In the genomic region with DNA sequence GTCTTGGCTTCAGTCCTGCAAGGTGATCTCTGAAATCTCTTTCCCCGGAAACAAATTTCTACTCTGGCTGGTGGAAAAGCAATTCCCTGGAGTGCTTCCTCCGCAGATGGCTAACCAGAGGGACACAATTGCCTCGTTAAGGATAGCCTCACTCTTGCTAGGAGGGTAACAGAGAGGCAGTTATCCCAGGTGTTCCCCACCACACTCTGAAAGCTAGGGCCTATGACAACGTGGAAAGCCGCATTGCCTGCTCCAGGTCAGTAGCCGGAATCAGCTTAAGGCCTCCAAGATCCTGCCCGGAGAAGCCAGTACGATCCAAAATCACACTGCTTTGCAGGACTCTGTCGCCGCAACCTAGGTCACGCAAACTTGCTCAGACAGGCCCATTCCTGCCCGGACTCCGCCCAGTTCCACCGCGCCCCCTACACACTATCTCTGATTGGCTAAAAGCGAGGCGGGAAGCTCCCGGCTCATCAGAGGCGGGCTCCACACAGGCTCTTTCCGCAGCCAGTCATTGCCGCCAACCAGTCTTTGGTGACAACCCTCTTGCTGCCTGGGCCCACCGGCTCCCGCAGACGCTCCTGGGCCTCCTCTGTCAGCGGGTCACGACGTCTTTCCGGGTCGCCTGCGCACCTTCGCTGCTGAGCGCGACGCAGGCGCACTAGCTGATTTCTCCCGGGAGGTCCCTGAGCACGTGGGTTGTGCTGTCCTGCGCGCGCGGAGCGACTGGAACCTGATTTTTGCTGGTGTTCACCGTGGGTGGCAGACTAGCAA, we compare ENCODE assay signal across 8 mouse cellular contexts. TPM values are rescaled to one million over a fixed set of nuclear protein-coding genes. Genes with fewer than 3 reads are reported as not detected.
DNase-seq lines count a peak whose midpoint lies in the region; ATAC-seq and TF ChIP-seq lines count a peak whose summit lies in the region.

Gene Mthfd1, plus strand, starts transcription at position 574 of the 774 bp plus-strand sequence.

- no peaks in the 10 kb centered on the region for H3K36me3 ChIP-seq in kidney, embryonic 14.5 days (ENCODE audit: control insufficient read depth, insufficient read depth, low read length)
- H3K36me3 ChIP-seq in limb, embryonic 15.5 days: no peaks in the 10 kb centered on the region

- peak; percentile 97 for DNase-seq in A20 (ENCODE audit: low read depth, low spot score)
- peak; percentile 95 to 99 for DNase-seq in heart, adult 9 months (ENCODE audit: low spot score in 2 of 2)
- peak; percentile 73 to 79 for DNase-seq in monocyte, adult 2 months (ENCODE audit: low read depth in 1 of 2, low spot score in 2 of 2)
- DNase-seq in spleen, postnatal 36 days (ENCODE audit: low spot score in 2 of 2): peak; percentile 94 to 95

- H3K9ac ChIP-seq in kidney, embryonic 14.5 days (ENCODE audit: low read depth, low read length): peak within 1 kb of the TSS; percentile 63
- H3K9ac ChIP-seq in limb, embryonic 15.5 days: peak within 1 kb of the TSS; percentile 62

- no peaks in the 10 kb centered on the region for H3K9me3 ChIP-seq in kidney, embryonic 14.5 days (ENCODE audit: control insufficient read depth, low read length)
- no peaks in the 10 kb centered on the region for H3K9me3 ChIP-seq in limb, embryonic 15.5 days

- TF ChIP-seq POLR2A in bone marrow macrophage, adult 2 months (IDR thresholded peaks at IDR 0.05; ENCODE audit: borderline replicate concordance, low read depth, low read length): no peak
- peak; percentile 88 for TF ChIP-seq POLR2A in embryonic fibroblast, embryonic 13.5 days (IDR thresholded peaks at IDR 0.05; ENCODE audit: low read depth, low read length)

- H3K4me3 ChIP-seq in bone marrow macrophage, adult 2 months (ENCODE audit: insufficient read depth, low read length): peak within 1 kb of the TSS; percentile 85
- H3K4me3 ChIP-seq in embryonic fibroblast, embryonic 13.5 days (ENCODE audit: insufficient read depth, low read length): peak within 1 kb of the TSS; percentile 70
- H3K4me3 ChIP-seq in kidney, embryonic 14.5 days (ENCODE audit: low read length): peak within 1 kb of the TSS; percentile 67
- H3K4me3 ChIP-seq in limb, embryonic 15.5 days: peak within 1 kb of the TSS; percentile 68

- peak within 1 kb of the TSS; percentile 69 for H3K4me2 ChIP-seq in kidney, embryonic 14.5 days (replicated peaks; ENCODE audit: low read depth, low read length)
- peak within 1 kb of the TSS; percentile 92 for H3K4me2 ChIP-seq in limb, embryonic 15.5 days

- 0 out of 2 replicates have a peak within 1 kb of the TSS, but pooled peaks have one; percentile 22 for H3K27ac ChIP-seq in bone marrow macrophage, adult 2 months (ENCODE audit: insufficient read depth, low read depth, low read length)
- peak within 1 kb of the TSS; percentile 55 for H3K27ac ChIP-seq in embryonic fibroblast, embryonic 13.5 days (ENCODE audit: insufficient read depth, low read length)
- peak within 1 kb of the TSS; percentile 44; the same call in 1 of the 2 replicates for H3K27ac ChIP-seq in kidney, embryonic 14.5 days (ENCODE audit: low read depth, low read length)
- H3K27ac ChIP-seq in limb, embryonic 15.5 days: peak within 1 kb of the TSS; percentile 77

- WGBS in kidney, embryonic 14.5 days: 1% methylated on average over 43 of the region's 43 CpGs
- 1% methylated on average over 43 of the region's 43 CpGs for WGBS in limb, embryonic 15.5 days

- no peaks in the 10 kb centered on the region for H3K27me3 ChIP-seq in kidney, embryonic 14.5 days (ENCODE audit: control insufficient read depth, insufficient read depth, low read length)
- no peaks in the 10 kb centered on the region for H3K27me3 ChIP-seq in limb, embryonic 15.5 days

- peaks cover 16% of the 10 kb centered on the region for H3K4me1 ChIP-seq in bone marrow macrophage, adult 2 months (ENCODE audit: control insufficient read depth, insufficient read depth, low read length)
- no peaks in the 10 kb centered on the region; the same call in 1 of the 2 replicates for H3K4me1 ChIP-seq in embryonic fibroblast, embryonic 13.5 days (ENCODE audit: control insufficient read depth, insufficient read depth, low read length)
- peaks cover 3% of the 10 kb centered on the region; the same call in 1 of the 2 replicates for H3K4me1 ChIP-seq in kidney, embryonic 14.5 days (ENCODE audit: control insufficient read depth, insufficient read depth, low read length)
- H3K4me1 ChIP-seq in limb, embryonic 15.5 days: peaks cover 16% of the 10 kb centered on the region

- peak; percentile 100 for ATAC-seq in kidney, embryonic 14.5 days (ENCODE audit: low FRiP score, low TSS enrichment)
- ATAC-seq in limb, embryonic 15.5 days (ENCODE audit: insufficient number of reproducible peaks, low FRiP score, low TSS enrichment, low read depth): peak; percentile 99

- no peak for TF ChIP-seq CTCF in bone marrow macrophage, adult 2 months (IDR thresholded peaks at IDR 0.05; ENCODE audit: low read depth, low read length)
- TF ChIP-seq CTCF in embryonic fibroblast, embryonic 13.5 days (IDR thresholded peaks at IDR 0.05; ENCODE audit: borderline replicate concordance, insufficient read depth, low read length): no peak

RNA-seq across cellular contexts. Expression of gene Mthfd1, which starts in this region (rescaled TPM):
- polyA plus RNA-seq in bone marrow macrophage, adult 2 months (2012; ENCODE audit: insufficient read depth, insufficient read length, missing spikeins): 7.7 and 8.7 TPM in 2 replicates
- 30.9 and 38.6 TPM in 2 replicates for polyA plus RNA-seq in embryonic fibroblast, embryonic 13.5 days (2011; ENCODE audit: insufficient read length, low read depth, missing spikeins)
- 58.1 and 102 TPM in 2 replicates for polyA plus RNA-seq in kidney, embryonic 14.5 days (2014; fragmentation: Nextera tagmentation; extraction: Ambion mirVana)
- polyA plus RNA-seq in limb, embryonic 15.5 days (2015; fragmentation: Nextera tagmentation; extraction: Ambion mirVana): 55.6 and 57.8 TPM in 2 replicates

Comparison
In these comparisons a context has a peak if more than half of its experiments do, and no peak if none do; other contexts are left out.
1. Peak in every context shown above with its lines: DNase-seq, ATAC-seq, H3K4me3 ChIP-seq and H3K27ac ChIP-seq.
2. H3K27ac ChIP-seq: peak in every context shown above with its lines; median percentile 77 in limb, embryonic 15.5 days; 55 in embryonic fibroblast, embryonic 13.5 days; 44 in kidney, embryonic 14.5 days; 22 in bone marrow macrophage, adult 2 months.